Mouse (Mus musculus): ENCODE measurements around the gene Gart. TPM values are rescaled to one million over a fixed set of nuclear protein-coding genes. Genes with fewer than 3 reads are reported as not detected.

Gart gene
- total and polyA plus RNA-seq, 2 experiments from 2014 or later: 40.5 to 45.2 TPM

DNA sequence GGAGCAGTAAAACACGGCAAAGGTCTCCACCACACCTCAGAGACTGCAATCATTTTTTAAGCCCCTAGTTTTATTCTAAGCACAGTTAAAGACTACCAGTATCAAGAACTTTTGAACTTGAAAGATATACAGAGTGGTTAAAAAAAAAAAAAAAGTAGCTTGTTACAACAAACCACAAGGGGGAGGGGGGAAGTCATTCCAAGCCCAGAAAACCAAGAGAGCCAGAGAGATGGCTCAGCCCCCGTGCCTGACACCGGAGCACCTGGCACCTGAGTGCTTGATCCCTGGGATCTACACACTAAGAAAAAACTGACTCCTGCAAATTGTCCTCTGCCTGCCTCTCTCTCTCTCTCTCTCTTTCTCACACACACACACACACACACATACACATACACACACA is 53.5 kb downstream of the Gart start:
- no peak for DNase-seq (ENCODE audit: low spot score)
- H3K4me3 ChIP-seq (ENCODE audit: low read depth, low read length): no peak overlapping the region
- H3K9me3 ChIP-seq (ENCODE audit: low read length): no peaks in the 10 kb centered on the region
- ATAC-seq (ENCODE audit: low FRiP score): no peak
- no peak for TF ChIP-seq CTCF (IDR thresholded peaks at IDR 0.05)
- H3K36me3 ChIP-seq (ENCODE audit: insufficient read depth, low read length): peaks cover 4% of the 10 kb centered on the region; the same call in 1 of the 2 replicates
- no peak overlapping the region for H3K4me2 ChIP-seq (ENCODE audit: low read depth, low read length, poor library complexity, severe bottlenecking)
- no peaks in the 10 kb centered on the region for H3K27me3 ChIP-seq (ENCODE audit: insufficient read depth, low read length)
- H3K4me1 ChIP-seq (ENCODE audit: insufficient read depth, low read length): peaks cover 6% of the 10 kb centered on the region; the same call in 1 of the 2 replicates
- 82% methylated on average over 3 of the region's 3 CpGs for WGBS
- H3K27ac ChIP-seq (ENCODE audit: low read depth, low read length): no peak overlapping the region
- no peak overlapping the region for H3K9ac ChIP-seq (replicated peaks; ENCODE audit: low read length, poor library complexity, severe bottlenecking)

DNA sequence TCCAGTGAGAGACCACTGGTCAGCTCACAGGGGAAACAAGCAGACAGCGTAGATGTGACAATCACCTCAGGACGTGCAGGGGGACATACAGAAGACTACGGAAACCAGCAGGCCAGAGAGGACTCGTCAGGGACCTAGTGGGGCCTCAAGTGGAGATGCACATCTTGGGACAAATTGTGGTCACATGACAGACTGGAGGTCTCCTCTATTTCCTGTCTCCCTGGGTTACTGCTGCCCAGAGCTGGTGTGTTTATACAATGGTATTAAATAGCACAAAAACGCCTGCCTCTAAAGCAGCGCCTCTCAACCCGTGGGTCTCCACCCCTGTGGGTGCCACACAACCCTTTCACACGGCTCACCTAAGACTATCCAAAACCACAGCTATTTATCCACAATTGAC is 54.6 kb downstream of the Gart start:
- ATAC-seq (ENCODE audit: low FRiP score) (no peak), DNase-seq (ENCODE audit: low spot score) (no peak)
- 72% methylated on average over 8 of the region's 8 CpGs for WGBS
- Histone ChIP-seq H3K27me3 (ENCODE audit: insufficient read depth, low read length) (no peaks in the 10 kb centered on the region), H3K36me3 (ENCODE audit: insufficient read depth, low read length) (peaks cover 4% of the 10 kb centered on the region; the same call in 1 of the 2 replicates), H3K27ac (ENCODE audit: low read depth, low read length) (no peak overlapping the region), H3K4me1 (ENCODE audit: insufficient read depth, low read length) (peaks cover 6% of the 10 kb centered on the region; the same call in 1 of the 2 replicates), H3K9me3 (ENCODE audit: low read length) (no peaks in the 10 kb centered on the region), H3K4me2 (ENCODE audit: low read depth, low read length, poor library complexity, severe bottlenecking) (no peak overlapping the region), H3K4me3 (ENCODE audit: low read depth, low read length) (no peak overlapping the region), H3K9ac (replicated peaks; ENCODE audit: low read length, poor library complexity, severe bottlenecking) (no peak overlapping the region)
- TF ChIP-seq CTCF (IDR thresholded peaks at IDR 0.05): no peak

DNA sequence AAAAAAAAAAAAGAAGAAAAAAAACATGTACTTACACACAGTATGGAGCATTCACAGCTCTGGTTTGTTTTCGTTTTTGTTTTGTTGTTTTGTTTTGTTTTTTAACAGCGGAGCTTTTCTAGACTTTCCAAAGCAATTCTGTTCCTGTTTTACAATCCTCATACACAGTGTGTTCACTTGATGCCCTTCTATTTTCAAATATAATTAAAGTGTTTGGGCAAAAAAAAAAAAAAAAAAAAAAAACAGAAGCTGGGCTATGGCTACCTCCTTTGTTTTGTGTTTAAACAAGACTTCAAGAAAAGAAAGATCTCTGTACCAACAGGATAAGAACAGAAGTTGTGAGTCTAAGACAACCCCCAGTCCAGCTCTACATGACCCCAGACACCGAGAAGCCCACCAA is 58.0 kb downstream of the Gart start:
- TF ChIP-seq CTCF (IDR thresholded peaks at IDR 0.05): no peak
- ATAC-seq (ENCODE audit: low FRiP score): no peak

DNA sequence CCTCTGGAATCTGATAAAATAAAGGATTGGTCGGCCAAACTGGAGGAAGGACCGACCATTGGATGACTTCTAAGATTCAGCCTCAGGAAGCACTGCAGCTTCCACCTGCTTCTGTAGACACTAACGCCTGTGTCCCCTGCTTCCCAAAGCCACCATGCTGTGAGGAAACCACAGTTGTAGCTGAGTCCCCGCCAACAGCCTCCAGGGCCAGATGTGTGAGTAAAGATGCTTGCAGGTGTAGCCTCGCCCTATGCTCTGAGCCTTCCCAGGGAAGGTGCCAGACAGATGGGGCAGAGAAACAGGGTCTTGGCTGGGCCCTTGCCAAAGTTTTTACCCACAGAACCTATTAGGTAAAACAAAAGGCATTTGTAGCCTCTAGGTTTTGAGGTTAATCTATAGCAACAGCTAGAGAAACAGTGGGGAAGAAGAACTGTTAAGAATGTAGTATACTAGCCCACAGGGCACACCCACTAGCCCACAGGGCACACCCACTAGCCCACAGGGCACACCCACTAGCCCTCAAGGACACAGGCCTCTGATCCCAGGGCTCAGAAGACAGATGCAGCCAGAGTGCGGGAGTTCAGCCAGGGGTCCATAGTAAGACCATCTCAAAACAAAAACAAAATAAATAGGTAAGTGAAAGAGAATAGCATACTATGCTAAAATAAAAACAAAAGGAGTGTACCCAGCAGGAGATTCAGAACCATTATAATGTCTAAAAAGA is 58.9 kb downstream of the Gart start:
- no peak overlapping the region for H3K27ac ChIP-seq (ENCODE audit: low read depth, low read length)
- DNase-seq (ENCODE audit: low spot score) (no peak), ATAC-seq (ENCODE audit: low FRiP score) (no peak)
- H3K4me2 ChIP-seq (ENCODE audit: low read depth, low read length, poor library complexity, severe bottlenecking): no peak overlapping the region
- H3K27me3 ChIP-seq (ENCODE audit: insufficient read depth, low read length): no peaks in the 10 kb centered on the region
- TF ChIP-seq CTCF (IDR thresholded peaks at IDR 0.05): no peak
- peaks cover 15% of the 10 kb centered on the region; the same call in 1 of the 2 replicates for H3K36me3 ChIP-seq (ENCODE audit: insufficient read depth, low read length)
- no peak overlapping the region for H3K9ac ChIP-seq (replicated peaks; ENCODE audit: low read length, poor library complexity, severe bottlenecking)
- H3K4me1 ChIP-seq (ENCODE audit: insufficient read depth, low read length): no peaks in the 10 kb centered on the region
- WGBS: 62% methylated on average over 6 of the region's 6 CpGs
- H3K4me3 ChIP-seq (ENCODE audit: low read depth, low read length): no peak overlapping the region
- H3K9me3 ChIP-seq (ENCODE audit: low read length): no peaks in the 10 kb centered on the region

More for the DNA sequence above, 58.0 kb downstream of the Gart start:
- peaks cover 16% of the 10 kb centered on the region; the same call in 1 of the 2 replicates for H3K36me3 ChIP-seq (ENCODE audit: insufficient read depth, low read length)
- H3K9me3 ChIP-seq (ENCODE audit: low read length): no peaks in the 10 kb centered on the region
- H3K9ac ChIP-seq (replicated peaks; ENCODE audit: low read length, poor library complexity, severe bottlenecking): no peak overlapping the region
- DNase-seq (ENCODE audit: low spot score): no peak
- no peak overlapping the region for H3K4me2 ChIP-seq (ENCODE audit: low read depth, low read length, poor library complexity, severe bottlenecking)
- no peaks in the 10 kb centered on the region for H3K27me3 ChIP-seq (ENCODE audit: insufficient read depth, low read length)
- 90% methylated on average over 3 of the region's 3 CpGs for WGBS
- no peaks in the 10 kb centered on the region for H3K4me1 ChIP-seq (ENCODE audit: insufficient read depth, low read length)
- no peak overlapping the region for H3K27ac ChIP-seq (ENCODE audit: low read depth, low read length)
- H3K4me3 ChIP-seq (ENCODE audit: low read depth, low read length): no peak overlapping the region

DNA sequence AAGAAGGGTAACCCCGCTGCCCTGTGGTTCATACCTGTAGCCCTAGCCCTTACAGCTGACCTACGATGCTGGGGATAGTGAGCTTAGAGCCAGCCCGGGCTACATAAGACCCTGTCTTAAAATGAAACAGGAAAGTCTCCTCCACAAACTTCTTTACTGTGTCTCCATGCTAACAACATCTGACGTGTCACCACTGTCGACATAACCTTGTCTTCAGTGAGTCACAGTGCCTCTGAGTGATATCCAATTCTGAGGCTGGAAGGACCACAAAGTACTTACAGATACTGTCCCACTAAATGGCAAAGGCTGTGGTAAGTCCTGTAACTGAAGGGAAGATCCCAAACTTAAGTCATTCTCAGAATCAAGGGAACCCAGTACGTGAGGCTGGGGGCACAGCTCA is 60.5 kb downstream of the Gart start:
- Histone ChIP-seq H3K4me3 (ENCODE audit: low read depth, low read length) (no peak overlapping the region), H3K27ac (ENCODE audit: low read depth, low read length) (no peak overlapping the region), H3K27me3 (ENCODE audit: insufficient read depth, low read length) (no peaks in the 10 kb centered on the region), H3K4me1 (ENCODE audit: insufficient read depth, low read length) (no peaks in the 10 kb centered on the region), H3K4me2 (ENCODE audit: low read depth, low read length, poor library complexity, severe bottlenecking) (no peak overlapping the region), H3K9me3 (ENCODE audit: low read length) (no peaks in the 10 kb centered on the region), H3K36me3 (ENCODE audit: insufficient read depth, low read length) (peaks cover 16% of the 10 kb centered on the region), H3K9ac (replicated peaks; ENCODE audit: low read length, poor library complexity, severe bottlenecking) (no peak overlapping the region)
- WGBS: 90% methylated on average over 6 of the region's 6 CpGs
- DNase-seq (ENCODE audit: low spot score): no peak
- TF ChIP-seq CTCF (IDR thresholded peaks at IDR 0.05): no peak
- ATAC-seq (ENCODE audit: low FRiP score): no peak

DNA sequence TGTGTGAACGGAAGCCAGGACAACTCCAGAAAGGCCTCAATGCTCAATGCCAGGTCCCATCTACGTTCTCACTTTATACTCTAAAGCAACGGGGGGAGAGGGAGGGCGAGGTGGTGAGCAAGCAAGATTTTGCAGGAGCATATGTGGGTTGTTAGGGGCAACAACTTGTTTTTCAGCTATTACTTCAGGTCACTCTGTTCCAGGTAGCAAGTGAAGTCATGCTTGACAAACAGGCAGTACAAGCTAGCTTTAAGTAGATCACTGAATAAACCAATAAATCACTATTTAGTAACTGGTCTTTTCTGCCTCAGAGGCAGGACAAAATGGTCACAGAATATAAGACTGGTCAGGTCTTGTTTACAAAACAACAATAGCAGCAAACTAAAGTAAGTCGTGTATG is 61.1 kb downstream of the Gart start:
- no peak overlapping the region for H3K4me3 ChIP-seq (ENCODE audit: low read depth, low read length)
- H3K9me3 ChIP-seq (ENCODE audit: low read length): no peaks in the 10 kb centered on the region
- no peak overlapping the region for H3K9ac ChIP-seq (replicated peaks; ENCODE audit: low read length, poor library complexity, severe bottlenecking)
- H3K4me1 ChIP-seq (ENCODE audit: insufficient read depth, low read length): no peaks in the 10 kb centered on the region
- H3K4me2 ChIP-seq (ENCODE audit: low read depth, low read length, poor library complexity, severe bottlenecking): no peak overlapping the region
- no peaks in the 10 kb centered on the region for H3K27me3 ChIP-seq (ENCODE audit: insufficient read depth, low read length)
- WGBS: 94% methylated on average over 5 of the region's 5 CpGs
- H3K36me3 ChIP-seq (ENCODE audit: insufficient read depth, low read length): peaks cover 20% of the 10 kb centered on the region
- no peak for TF ChIP-seq CTCF (IDR thresholded peaks at IDR 0.05)
- ATAC-seq (ENCODE audit: low FRiP score) (no peak), DNase-seq (ENCODE audit: low spot score) (no peak)
- H3K27ac ChIP-seq (ENCODE audit: low read depth, low read length): no peak overlapping the region

All from midbrain, postnatal 0 days (tissue).